Mouse (Mus musculus): Measurements from ENCODE around the gene Aldh1a1. TPM values are rescaled to one million over a fixed set of nuclear protein-coding genes. Genes with fewer than 3 reads are reported as not detected.
A peak's percentile ranks its signal among the peaks of the same experiment; 100 is the strongest.
"Not testable (repeated sequence)": the region's sequence is repeated elsewhere in the genome, so short reads cannot be mapped to it uniquely, and the experiment has no call there.

Gene Aldh1a1
- polyA plus RNA-seq, 1 experiment from 2014 or later = 5.2 TPM

GRCm38 (mm10) chr19:20631020-20631419 is 138.5 kb downstream of the Aldh1a1 start:
- H3K27me3 ChIP-seq (ENCODE audit: insufficient read depth, low read length) = no peaks in the 10 kb centered on the region
- no peak for ATAC-seq (ENCODE audit: low FRiP score, low TSS enrichment)
- WGBS = 86% methylated on average over 1 of the region's 1 CpGs

GRCm38 (mm10) chr19:20633876-20634691 is 141.6 kb downstream of the Aldh1a1 start:
- WGBS = 58% methylated on average over 12 of the region's 12 CpGs
- Histone ChIP-seq H3K4me3 (ENCODE audit: low read length) (no peak overlapping the region), H3K9ac (replicated peaks; ENCODE audit: low read length) (no peak overlapping the region), H3K36me3 (ENCODE audit: insufficient read depth, low read length) (no peaks in the 10 kb centered on the region), H3K9me3 (ENCODE audit: low read length) (no peaks in the 10 kb centered on the region), H3K27me3 (ENCODE audit: insufficient read depth, low read length) (no peaks in the 10 kb centered on the region), H3K4me1 (ENCODE audit: insufficient read depth, low read length) (no peaks in the 10 kb centered on the region), H3K27ac (ENCODE audit: low read length) (no peak overlapping the region), H3K4me2 (replicated peaks; ENCODE audit: low read depth, low read length) (no peak overlapping the region)
- no peak for ATAC-seq (ENCODE audit: low FRiP score, low TSS enrichment)

More at GRCm38 (mm10) chr19:20631020-20631419, 138.5 kb downstream of the Aldh1a1 start:
- Histone ChIP-seq H3K9me3 (ENCODE audit: low read length) (no peaks in the 10 kb centered on the region), H3K4me2 (replicated peaks; ENCODE audit: low read depth, low read length) (no peak overlapping the region), H3K9ac (replicated peaks; ENCODE audit: low read length) (no peak overlapping the region), H3K4me3 (ENCODE audit: low read length) (no peak overlapping the region), H3K4me1 (ENCODE audit: insufficient read depth, low read length) (no peaks in the 10 kb centered on the region), H3K27ac (ENCODE audit: low read length) (no peak overlapping the region), H3K36me3 (ENCODE audit: insufficient read depth, low read length) (no peaks in the 10 kb centered on the region)

GRCm38 (mm10) chr19:20644346-20644745 is 151.8 kb downstream of the Aldh1a1 start:
- no peak for ATAC-seq (ENCODE audit: low FRiP score, low TSS enrichment)
- H3K4me3 ChIP-seq (ENCODE audit: low read length) = no peak overlapping the region
- H3K4me2 ChIP-seq (replicated peaks; ENCODE audit: low read depth, low read length) = no peak overlapping the region
- H3K9ac ChIP-seq (replicated peaks; ENCODE audit: low read length) = no peak overlapping the region
- H3K9me3 ChIP-seq (ENCODE audit: low read length) = no peaks in the 10 kb centered on the region
- no peaks in the 10 kb centered on the region for H3K27me3 ChIP-seq (ENCODE audit: insufficient read depth, low read length)
- H3K4me1 ChIP-seq (ENCODE audit: insufficient read depth, low read length) = no peaks in the 10 kb centered on the region
- H3K36me3 ChIP-seq (ENCODE audit: insufficient read depth, low read length) = no peaks in the 10 kb centered on the region
- WGBS = 42% methylated on average over 3 of the region's 3 CpGs
- no peak overlapping the region for H3K27ac ChIP-seq (ENCODE audit: low read length)

DNA sequence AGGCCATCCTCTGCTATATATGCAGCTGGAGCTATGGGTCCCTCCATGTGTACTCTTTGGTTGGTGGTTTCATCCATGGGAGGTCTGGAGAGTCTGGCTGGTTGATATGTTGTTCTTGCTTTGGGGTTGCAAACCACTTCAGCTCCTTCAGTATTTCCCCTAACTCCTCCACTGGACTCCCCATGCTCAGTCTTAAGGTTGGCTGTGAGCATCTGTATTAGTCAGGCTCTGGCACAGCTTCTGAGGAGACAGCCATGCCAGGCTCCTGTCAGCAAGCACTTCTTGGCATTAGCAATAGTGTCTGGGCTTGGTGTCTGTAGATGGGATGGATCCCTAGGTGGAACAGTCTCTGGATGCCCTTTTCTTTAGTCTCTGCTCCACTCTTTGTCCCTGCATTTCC is 155.0 kb downstream of the Aldh1a1 start:
- ATAC-seq (ENCODE audit: low FRiP score, low TSS enrichment); H3K9me3 ChIP-seq (ENCODE audit: low read length): not testable (repeated sequence)

GRCm38 (mm10) chr19:20650008-20650407 is 157.5 kb downstream of the Aldh1a1 start:
- WGBS = 26% methylated on average over 2 of the region's 2 CpGs
- Histone ChIP-seq H3K27ac (ENCODE audit: low read length) (no peak overlapping the region), H3K4me2 (replicated peaks; ENCODE audit: low read depth, low read length) (no peak overlapping the region), H3K4me1 (ENCODE audit: insufficient read depth, low read length) (no peaks in the 10 kb centered on the region), H3K36me3 (ENCODE audit: insufficient read depth, low read length) (no peaks in the 10 kb centered on the region), H3K9ac (replicated peaks; ENCODE audit: low read length) (no peak overlapping the region), H3K4me3 (ENCODE audit: low read length) (no peak overlapping the region), H3K27me3 (ENCODE audit: insufficient read depth, low read length) (no peaks in the 10 kb centered on the region), H3K9me3 (ENCODE audit: low read length) (no peaks in the 10 kb centered on the region)
- ATAC-seq (ENCODE audit: low FRiP score, low TSS enrichment) = peak; percentile 51; the same call in 1 of the 2 replicates

More for the DNA sequence above, 155.0 kb downstream of the Aldh1a1 start:
- not testable (repeated sequence) for H3K4me2 ChIP-seq (replicated peaks; ENCODE audit: low read depth, low read length); H3K4me1 ChIP-seq (ENCODE audit: insufficient read depth, low read length); H3K36me3 ChIP-seq (ENCODE audit: insufficient read depth, low read length); H3K27ac ChIP-seq (ENCODE audit: low read length); H3K27me3 ChIP-seq (ENCODE audit: insufficient read depth, low read length); H3K4me3 ChIP-seq (ENCODE audit: low read length); H3K9ac ChIP-seq (replicated peaks; ENCODE audit: low read length)

GRCm38 (mm10) chr19:20653082-20653676 is 160.7 kb downstream of the Aldh1a1 start:
- H3K4me1 ChIP-seq (ENCODE audit: insufficient read depth, low read length) = no peaks in the 10 kb centered on the region
- no peak overlapping the region for H3K4me2 ChIP-seq (replicated peaks; ENCODE audit: low read depth, low read length)
- H3K4me3 ChIP-seq (ENCODE audit: low read length) = no peak overlapping the region
- H3K9ac ChIP-seq (replicated peaks; ENCODE audit: low read length) = no peak overlapping the region
- H3K36me3 ChIP-seq (ENCODE audit: insufficient read depth, low read length) = no peaks in the 10 kb centered on the region
- H3K27me3 ChIP-seq (ENCODE audit: insufficient read depth, low read length) = no peaks in the 10 kb centered on the region
- 74% methylated on average over 1 of the region's 1 CpGs for WGBS
- H3K27ac ChIP-seq (ENCODE audit: low read length) = no peak overlapping the region
- H3K9me3 ChIP-seq (ENCODE audit: low read length) = no peaks in the 10 kb centered on the region
- no peak for ATAC-seq (ENCODE audit: low FRiP score, low TSS enrichment)

GRCm38 (mm10) chr19:20654141-20654873 is 161.8 kb downstream of the Aldh1a1 start:
- Histone ChIP-seq H3K27me3 (ENCODE audit: insufficient read depth, low read length) (no peaks in the 10 kb centered on the region), H3K9me3 (ENCODE audit: low read length) (no peaks in the 10 kb centered on the region), H3K9ac (replicated peaks; ENCODE audit: low read length) (no peak overlapping the region), H3K4me2 (replicated peaks; ENCODE audit: low read depth, low read length) (no peak overlapping the region), H3K27ac (ENCODE audit: low read length) (no peak overlapping the region), H3K36me3 (ENCODE audit: insufficient read depth, low read length) (no peaks in the 10 kb centered on the region), H3K4me3 (ENCODE audit: low read length) (no peak overlapping the region), H3K4me1 (ENCODE audit: insufficient read depth, low read length) (no peaks in the 10 kb centered on the region)
- no peak for ATAC-seq (ENCODE audit: low FRiP score, low TSS enrichment)
- WGBS = 31% methylated on average over 3 of the region's 3 CpGs

DNA sequence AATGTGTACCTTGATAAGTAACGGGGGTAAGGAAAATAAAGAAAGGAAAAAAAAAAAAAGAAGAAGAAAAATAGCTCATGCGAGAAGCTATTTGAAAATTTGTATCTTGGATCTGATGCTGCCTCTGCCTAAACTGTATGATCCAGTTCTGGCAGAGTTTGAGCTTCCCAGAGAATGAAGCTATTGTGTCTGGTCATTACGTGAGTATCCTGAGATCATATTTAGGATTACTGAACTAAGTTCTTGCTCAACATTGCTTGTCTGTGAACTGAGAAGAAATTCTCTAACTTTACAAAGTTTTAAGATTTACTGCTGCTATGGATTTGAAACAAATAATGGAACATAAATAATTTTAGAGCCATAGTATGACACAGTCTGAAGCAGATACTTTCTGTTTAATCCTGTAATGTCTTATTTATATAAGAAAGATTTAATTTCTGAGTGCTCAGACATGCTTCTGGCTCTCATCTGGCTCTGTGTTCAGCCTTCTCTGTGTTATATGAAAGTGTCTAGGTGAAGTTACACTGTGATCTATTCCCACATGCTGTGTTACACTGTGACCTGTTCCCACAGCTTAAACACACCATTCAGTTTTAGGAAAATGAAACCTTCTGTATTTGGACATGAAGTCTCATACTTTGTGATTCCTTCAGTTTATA is 185.3 kb downstream of the Aldh1a1 start:
- H3K9ac ChIP-seq (replicated peaks; ENCODE audit: low read length) = no peak overlapping the region
- 82% methylated on average over 3 of the region's 3 CpGs for WGBS

More for the DNA sequence above, 185.3 kb downstream of the Aldh1a1 start:
- Histone ChIP-seq H3K4me3 (ENCODE audit: low read length) (no peak overlapping the region), H3K4me2 (replicated peaks; ENCODE audit: low read depth, low read length) (no peak overlapping the region), H3K27me3 (ENCODE audit: insufficient read depth, low read length) (no peaks in the 10 kb centered on the region), H3K9me3 (ENCODE audit: low read length) (no peaks in the 10 kb centered on the region), H3K27ac (ENCODE audit: low read length) (no peak overlapping the region), H3K36me3 (ENCODE audit: insufficient read depth, low read length) (no peaks in the 10 kb centered on the region), H3K4me1 (ENCODE audit: insufficient read depth, low read length) (no peaks in the 10 kb centered on the region)
- ATAC-seq (ENCODE audit: low FRiP score, low TSS enrichment) = no peak
